Mouse (Mus musculus) cerebellum, adult (tissue): ENCODE measurements around the gene Dusp15.
A peak's percentile ranks its signal among the peaks of the same experiment; 100 is the strongest.

ENCODE experiments used
- ATAC-seq: cut with Nextera tagmentation; 2 replicates; pipeline ENCODE4 v1.9.2; 2017; ENCODE audit warnings: mild to moderate bottlenecking, moderate library complexity, mixed read lengths; ENCODE audit not compliant: insufficient number of reproducible peaks, low FRiP score, low TSS enrichment

The Dusp15 gene

DNA sequence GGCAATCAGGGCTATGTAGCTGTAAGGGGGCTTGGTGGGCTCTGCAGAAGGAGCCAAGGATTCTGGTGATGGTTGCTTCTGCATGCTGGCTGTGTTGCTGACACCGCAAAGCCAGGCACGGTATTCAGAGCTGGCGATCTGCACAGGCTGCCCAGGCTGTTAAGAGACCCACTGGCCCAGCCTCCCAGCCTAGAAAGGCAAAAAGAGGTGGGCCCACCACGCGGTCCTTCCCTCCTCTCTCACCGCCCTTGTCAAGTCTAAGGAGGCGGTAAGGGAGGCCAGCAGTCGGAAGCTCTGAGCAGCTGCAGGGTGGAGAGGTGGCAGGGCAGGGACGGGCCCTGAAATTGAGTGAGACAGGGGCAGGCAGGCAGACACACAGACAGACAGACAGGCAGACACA lies 18.4 kb downstream of the Dusp15 start, which contains the start of gene Foxs1:
TSS of gene Foxs1 (minus strand) at position 161 of the 400 bp plus-strand sequence.
- no peak for ATAC-seq

DNA sequence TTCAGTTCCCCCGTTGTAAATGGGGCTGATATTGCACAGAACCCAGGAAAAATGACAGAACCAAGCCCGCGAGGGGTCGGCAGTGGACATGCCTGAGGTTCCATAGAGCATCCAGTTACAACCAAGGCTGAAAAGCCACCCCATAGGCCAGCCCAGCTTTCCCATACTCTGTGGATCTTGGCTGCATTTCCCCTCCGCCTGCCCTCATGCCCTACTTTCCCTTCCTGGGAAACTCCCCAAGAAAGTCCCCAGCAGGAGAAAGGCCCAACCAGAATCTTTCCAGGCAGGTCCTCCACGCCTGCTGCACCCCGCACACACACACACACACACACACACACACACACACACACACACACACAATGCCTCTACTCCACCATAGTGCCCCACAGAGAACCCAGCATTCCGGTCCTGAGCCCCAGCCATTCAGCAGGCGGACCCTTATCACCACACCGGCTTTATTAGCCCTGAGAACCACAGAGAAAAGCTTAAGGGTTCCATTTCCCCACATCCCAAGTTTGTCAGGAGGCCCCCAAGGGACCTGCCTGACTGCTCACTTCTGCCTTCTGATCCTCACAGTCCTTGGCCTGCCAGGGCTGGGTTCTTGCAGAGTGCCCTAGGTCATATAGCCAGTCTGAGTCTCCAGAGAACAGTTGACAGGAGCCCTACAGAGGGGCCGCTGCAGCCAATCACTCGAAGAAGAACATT lies 19.9 kb downstream of the Dusp15 start:
- ATAC-seq = no peak

DNA sequence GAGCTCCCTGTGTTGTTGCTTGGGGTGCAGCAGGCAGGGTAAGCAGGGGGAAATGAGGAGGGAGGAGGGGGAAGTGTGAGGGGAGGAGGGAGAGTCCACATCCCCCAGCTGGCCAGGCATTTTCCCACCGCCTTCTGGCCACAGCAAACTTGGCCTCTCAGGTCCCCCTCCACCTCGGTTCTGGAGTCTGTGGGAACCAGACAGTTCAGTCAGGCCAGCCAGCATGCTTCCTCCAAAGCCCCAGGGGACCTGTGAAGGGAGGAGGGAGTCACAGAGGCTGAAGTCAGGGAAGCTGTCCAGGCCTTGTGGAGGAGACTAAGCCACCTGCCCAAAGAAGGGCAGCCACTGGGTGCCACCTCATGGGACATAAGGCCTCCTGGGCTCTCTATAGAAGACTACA lies 21.2 kb downstream of the Dusp15 start:
- ATAC-seq = no peak

DNA sequence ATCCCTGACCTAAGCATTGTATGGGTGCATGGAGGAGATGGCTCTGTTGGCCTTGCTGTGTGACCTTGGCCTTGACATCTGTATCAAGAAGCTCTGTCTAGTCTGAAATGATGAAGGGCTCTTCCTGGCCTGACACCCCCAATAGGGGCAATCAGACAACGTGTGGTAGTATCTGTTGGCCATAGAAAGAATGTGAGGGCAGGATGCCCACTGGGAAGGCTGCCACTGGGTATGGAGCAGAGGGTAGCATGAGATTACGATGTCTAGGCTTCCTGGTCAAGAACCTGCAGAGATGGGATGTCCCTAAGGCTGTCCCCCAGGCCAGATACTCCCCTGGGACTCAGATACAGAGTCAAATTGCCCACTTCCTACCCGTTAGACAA lies 22.5 kb downstream of the Dusp15 start:
- ATAC-seq = no peak

DNA sequence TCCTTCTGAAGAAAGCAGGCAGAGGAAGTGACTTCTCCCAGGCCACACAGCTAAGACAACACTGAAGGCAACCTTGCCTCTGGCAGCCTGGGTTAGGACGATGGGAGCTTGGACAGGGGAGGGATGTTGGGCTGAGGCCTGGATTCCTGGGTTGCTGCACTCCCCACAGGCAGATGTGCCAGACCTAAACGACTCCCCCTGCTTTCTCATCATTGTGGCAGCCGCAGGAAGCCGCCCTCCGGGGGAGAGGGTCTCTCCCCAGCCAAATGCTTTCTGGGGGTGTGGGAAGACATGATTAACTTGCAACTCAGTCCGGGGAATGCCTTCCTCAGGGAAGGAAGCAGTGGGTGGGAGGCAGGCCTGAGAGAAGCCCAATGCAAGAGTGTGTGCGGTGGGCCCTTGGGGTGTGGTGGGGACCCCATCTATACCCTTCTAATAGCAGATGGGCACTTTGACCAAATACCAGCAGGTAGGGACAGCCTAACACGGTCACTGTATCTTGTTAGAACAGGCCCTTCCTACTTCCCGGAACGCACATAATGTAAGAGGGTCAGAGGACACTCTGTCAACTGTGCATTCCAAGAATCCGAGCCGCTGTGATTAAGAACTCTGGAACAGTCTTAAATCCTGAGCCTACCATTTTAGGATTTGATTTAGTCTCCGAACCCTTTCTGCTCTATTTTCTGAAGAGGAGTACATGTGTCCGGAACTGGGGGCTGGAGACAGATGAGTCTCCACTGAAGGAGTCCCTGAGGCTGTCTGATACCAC lies 23.1 kb downstream of the Dusp15 start:
- no peak for ATAC-seq

DNA sequence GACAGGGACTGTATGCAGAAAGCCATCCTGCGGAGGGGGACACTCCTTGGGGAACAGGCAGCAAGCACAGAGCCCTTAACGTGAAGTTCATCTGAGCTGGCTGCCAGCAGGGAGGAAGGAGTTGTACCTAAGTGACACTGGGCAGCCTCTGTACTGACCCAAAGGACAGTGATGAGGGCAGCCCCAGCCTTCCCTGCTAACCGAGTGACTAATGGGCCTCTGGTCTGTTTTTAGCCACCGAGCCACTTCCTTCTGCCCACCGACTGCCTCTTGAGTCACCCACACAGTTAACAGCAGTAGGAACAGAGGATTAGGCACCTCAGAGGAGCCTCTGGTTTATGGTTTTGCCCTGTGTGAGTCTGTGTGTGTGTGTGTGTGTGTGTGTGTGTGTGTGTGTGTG lies 24.1 kb downstream of the Dusp15 start:
- no peak for ATAC-seq

DNA sequence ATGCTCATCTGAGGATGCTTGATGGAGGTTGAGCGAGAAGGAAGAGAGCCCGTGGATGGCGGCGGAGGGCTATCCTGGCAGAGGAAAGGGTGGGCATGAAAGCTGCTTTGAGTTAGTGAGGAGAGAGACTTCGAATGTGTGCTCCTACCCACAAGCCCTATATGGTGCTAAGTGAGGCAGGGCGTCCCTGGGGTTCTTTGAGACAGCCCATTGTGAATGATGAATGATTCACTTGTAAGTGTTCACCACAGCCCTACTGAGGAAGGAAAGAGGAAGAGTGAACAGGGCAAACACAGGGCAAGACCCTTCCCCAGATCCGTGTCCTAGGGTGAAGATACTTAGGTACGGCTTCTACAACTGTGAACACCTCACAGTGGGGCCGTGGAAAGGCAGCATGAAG lies 24.6 kb downstream of the Dusp15 start:
- ATAC-seq = no peak

DNA sequence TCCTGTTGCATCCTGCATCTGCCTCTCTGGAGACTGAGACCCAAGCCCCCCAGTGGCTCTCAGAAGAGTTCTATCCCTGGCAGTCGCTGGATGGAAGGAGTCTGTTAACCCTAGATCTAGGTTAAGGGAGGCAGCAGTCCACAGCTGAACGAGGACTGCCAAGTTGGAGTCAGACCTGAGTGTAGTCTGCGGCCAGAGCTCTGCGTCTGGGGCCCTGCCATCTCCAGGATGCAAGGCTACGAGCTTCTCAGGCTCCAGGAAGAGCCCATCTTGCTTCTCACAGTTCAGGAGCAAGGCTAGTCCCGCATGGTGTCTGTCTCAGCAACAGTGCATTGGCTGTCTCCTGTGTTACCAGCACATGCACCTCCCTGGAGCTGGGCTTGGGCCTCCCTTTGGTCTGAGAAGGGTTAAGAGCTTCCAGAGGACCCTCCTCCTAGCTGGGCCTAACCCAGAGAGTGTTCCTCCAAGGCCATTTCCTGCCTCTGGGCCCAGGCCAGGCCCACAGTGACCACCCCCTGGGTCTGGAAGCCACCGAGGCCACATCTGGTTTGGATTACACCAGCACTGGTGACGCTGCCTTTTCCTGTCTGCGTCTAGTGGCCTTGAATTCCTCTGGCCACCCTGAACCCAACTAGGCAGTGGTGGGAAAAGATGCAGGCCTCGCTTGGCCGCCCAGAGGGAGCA lies 26.2 kb downstream of the Dusp15 start:
- no peak for ATAC-seq

DNA sequence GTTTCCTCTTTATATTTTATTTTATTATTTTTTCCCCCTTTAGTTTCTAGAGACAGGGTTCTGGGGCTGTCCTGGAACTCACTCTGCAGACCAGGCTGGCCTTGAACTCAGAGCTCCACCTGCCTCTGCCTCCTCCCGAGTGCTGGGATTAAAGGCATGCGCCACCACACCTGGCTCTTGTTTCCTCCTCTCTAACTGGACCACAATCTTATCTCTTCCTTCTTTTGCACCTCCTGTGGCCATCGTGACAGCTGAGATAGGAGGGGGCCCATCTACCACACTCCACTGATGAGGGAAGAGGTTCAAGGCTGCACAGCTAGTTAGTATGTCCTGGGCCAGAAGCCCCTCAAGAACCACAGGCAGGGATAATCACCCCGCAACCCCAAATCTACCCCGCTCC lies 27.0 kb downstream of the Dusp15 start:
- ATAC-seq = no peak

DNA sequence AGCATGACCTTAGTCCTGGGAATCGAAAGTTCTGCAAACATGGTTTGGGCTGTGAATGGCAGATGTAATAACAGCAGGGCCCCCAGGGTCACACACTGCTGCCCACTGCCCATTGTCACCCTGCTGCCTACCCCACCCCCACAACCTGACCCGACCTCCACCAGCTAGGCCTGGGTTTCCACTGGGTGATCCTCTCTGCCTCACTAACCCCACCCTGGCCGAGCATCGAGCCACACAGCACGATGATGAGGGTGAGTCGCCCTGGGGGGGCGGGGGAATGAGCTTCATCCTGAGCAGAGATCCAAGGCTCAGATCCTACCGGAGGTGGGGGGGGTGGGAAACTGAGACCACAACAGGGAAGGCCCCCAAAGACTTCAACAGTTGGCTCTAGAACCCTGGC lies 27.4 kb downstream of the Dusp15 start:
- ATAC-seq = no peak

DNA sequence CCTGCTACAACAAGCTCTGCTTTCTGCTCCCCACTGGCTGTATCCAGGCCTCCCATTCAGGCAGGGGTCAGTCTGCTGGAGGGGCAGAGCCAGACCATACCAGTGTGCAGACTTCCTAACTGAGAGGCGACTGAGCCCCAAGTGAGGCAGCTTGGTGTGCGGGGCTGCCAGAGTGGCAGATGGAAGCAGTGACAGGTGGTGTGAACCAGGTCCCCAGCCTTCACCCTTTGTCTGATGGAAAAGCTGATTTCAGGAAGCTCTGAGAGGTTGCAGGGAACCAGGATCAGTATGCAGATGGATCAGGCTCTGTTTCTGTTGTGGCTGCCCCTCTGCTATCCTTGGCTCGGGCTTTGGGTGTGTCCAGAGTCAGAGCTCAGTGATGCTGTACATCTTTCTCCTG lies 27.9 kb downstream of the Dusp15 start:
- peak; percentile 45; the same call in 1 of the 2 replicates for ATAC-seq

DNA sequence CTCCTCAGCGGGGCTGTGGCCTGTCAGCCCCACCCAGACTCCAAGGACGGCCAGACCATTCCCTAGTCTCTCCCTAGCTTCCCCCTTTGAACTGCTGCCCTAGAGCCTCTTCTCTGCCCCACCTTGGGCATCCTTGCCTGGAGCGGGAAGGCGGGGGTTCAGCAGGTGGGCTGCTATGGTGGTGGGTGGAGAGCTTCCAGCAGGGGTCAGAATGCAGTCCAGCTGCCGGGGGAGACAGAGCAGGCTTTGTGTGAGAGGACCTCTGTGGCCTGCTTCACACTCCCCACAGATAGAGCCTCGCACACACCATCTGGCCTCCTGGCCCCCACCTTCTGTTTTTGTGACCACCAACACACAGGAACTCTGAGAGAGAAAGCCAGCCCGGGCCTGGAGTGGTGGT lies 29.1 kb downstream of the Dusp15 start:
- no peak for ATAC-seq

DNA sequence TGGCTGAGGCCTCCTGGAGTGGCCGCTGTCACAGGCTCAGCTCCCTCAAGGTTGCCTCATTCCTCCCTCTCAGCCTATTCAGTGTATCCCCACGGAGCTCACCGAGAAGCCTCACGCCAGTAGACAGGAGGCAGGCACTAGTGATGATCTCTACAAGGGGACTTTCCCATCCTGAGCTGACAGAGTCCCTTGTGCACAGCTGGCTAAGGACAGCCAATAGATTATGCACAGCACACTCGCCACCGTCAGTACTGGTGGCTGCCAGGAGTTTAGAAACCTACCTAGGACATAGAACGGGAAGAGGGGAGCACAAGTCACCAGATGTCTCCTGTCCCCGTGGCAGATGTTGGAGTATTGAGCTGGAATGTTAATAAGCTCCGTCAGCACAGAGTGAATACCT lies 33.8 kb downstream of the Dusp15 start:
- ATAC-seq = no peak

DNA sequence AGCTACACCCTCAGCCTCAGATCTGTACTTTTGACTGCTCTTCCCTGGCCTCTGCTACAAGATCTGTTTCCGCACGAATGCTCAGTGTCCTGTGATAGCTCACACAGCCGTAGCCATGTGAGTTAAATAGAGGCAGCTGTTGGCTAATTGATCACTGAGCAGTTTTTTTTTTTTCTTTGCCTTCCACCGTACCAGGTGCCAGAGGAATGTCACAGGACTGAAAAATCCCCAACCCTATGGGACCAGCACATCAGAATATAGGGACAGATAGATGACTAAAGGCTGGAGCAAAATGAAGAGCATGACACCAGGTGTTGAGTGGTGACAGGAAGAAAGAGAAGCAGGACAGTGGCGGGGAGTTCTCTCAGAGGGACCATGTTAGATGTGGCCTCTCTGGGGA lies 35.4 kb downstream of the Dusp15 start:
- ATAC-seq = no peak

DNA sequence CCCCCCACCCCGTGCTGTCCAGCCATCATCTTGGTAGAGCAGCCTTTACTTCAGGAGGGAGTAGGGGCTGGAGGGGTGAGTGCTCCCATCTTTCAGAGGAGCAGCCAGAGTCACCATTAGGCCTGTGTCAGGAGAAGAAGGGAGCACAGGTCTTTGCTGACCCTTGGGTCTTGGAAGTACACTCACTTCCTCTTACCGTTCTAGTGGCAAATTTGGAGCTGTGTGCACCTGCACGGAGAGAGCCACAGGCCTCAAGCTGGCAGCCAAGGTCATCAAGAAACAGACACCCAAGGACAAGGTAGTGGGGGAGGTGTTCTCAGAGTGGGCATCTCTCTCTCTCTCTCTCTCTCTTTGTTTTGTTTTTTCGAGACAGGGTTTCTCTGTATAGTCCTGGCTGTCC lies 36.0 kb downstream of the Dusp15 start:
- no peak for ATAC-seq

DNA sequence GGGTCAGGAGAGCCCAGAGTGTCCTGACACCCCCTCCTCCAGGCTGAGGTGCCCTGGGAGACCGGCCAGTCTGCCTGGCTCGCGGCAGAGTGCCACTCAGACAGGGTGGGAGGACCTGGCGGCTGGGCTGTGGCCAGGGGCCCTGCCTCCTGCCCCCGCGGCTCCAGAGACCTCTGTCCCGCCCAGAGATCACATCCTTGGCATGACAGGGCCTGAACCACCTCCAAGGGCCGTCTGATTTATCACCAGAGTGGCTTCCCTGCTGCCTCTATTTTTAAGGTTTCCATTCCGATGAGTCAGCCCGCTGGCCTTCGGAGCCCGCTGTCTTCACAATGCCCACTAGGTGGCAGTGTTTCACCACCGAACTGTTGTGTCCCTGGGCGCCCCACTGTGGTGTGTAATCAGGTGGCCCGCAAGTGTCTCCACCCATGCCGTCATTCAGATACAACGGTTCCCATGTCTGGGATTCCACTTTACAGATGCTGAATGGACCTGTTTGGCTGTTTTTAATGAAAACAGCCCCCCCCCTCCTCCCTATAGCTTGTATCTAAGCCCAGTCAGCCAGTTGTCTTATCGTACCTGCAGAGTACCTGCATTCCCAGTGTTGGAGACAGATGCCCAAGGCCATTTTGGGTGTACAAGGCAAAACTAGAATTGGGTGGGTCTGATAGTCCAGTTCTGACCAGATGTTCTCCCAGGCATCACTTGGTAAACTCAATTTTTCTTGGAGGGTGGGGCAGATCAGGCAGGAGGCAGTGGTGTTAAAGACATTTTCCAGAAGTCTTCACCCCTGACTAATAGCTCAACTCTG lies 37.0 kb downstream of the Dusp15 start:
- peak; percentile 71 for ATAC-seq

DNA sequence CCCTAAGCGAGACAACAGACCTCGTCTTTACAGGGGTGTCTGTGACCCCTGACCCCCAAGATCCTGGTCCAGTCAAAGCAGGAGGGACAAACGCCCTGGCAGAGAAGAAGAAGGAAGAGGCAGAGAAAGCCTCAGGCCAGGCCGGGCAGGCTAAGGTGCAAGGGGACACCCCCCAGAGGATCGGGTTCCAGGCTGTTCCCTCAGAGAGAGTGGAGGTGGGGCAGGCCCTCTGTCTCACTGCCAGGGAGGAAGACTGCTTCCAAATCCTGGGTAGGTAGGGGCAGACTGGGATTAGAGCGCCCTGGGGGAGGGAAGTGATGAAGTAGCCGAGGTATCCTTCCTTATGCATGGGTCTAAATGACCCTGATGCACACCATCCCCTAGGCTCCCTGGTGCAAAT lies 38.0 kb downstream of the Dusp15 start:
- no peak for ATAC-seq

DNA sequence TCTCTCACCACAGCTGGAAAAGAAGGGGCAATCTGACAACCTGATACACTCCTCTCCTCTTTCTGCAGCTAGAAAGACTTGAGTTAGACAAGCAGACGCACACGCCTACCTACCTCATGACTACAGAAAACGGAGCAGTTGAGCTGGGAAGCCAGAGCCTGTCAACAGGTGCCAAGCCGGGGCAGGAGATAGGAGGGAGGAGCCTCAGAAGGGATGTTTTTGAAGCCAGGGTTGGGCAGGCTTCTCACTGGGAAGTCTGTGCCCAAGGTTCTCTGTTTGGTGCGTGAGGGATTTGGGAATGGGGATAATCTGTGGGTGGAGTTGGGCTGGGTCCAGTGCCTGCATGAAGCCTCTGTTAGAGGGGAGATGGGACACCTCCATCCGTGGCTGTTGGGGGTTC lies 40.1 kb downstream of the Dusp15 start:
- ATAC-seq = no peak

DNA sequence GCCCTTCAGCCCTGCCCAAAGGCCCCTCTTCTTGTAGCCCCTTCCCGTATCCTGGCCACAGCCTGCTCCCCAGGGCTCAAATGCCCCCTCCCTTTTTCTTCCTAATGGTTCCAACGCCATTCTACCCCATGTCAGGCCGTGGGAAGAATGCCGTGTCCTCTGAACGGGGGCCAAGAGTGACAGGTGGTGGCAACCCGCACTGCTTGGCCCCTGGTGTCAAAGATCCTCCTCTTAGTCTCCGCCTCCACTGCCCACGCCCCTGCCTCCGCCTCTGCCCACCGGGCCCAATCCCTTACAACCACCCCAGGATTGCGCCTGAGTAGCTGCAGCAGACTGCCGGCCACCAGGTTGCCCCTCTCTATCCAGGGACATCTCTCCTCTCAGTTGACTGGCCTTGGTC lies 40.5 kb downstream of the Dusp15 start, which contains the start of gene Mylk2:
TSS of gene Mylk2 (plus strand) at position 322 of the 400 bp plus-strand sequence.
- no peak for ATAC-seq

DNA sequence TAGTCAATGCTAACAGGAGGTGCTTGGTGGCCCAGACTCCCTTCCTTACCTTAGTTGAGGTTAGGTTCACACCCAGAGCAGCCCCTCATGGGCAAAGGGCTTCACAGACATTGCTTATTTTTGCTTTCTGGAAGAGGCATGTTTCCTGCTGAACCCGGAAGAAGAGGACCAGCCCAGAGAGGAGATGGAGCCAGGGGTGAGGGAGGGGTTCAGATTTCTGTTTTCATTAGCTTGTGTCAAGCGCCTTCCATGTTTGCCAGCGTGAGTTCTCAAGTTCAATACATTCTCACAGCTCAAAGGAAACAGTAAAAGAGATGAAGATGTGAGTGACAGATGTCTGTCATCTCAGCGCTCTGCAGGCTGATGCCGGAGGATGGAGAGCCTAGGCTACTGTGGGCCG lies 41.6 kb downstream of the Dusp15 start:
- ATAC-seq = no peak
